Mouse (Mus musculus) forebrain, embryonic 11.5 days (tissue): ENCODE measurements around the gene Olfr1033. TPM values are rescaled to one million over a fixed set of nuclear protein-coding genes. Genes with fewer than 3 reads are reported as not detected.
"Not testable (repeated sequence)": the region's sequence is repeated elsewhere in the genome, so short reads cannot be mapped to it uniquely, and the experiment has no call there.

Experiments
- ATAC-seq: fragments of 200-750 bp; cut with Nextera tagmentation; replicated peaks from 2 replicates; pipeline ENCODE4 v1.8.0; 2017; ENCODE audit warnings: moderate TSS enrichment; ENCODE audit not compliant: low FRiP score
- DNase-seq: peaks from one replicate; pipeline ENCODE4 v3.0.0-alpha.2; 2017; ENCODE audit warnings: low spot score
- H3K27ac ChIP-seq: fragments of 300-500 bp; sonication (generic); 2 replicates; pipeline ENCODE4 v1.5.1; 2014; ENCODE audit warnings: low read depth, low read length
- H3K27me3 ChIP-seq: fragments of 300-500 bp; sonication (generic); 2 replicates; pipeline ENCODE4 v1.6.1; 2014; ENCODE audit warnings: mild to moderate bottlenecking, low read length, mixed read lengths; ENCODE audit not compliant: control insufficient read depth, insufficient read depth
- H3K36me3 ChIP-seq: fragments of 300-500 bp; sonication (generic); 2 replicates; pipeline ENCODE4 v1.6.1; 2014; ENCODE audit warnings: mild to moderate bottlenecking, low read length, moderate library complexity, mixed read lengths; ENCODE audit not compliant: control insufficient read depth, insufficient read depth
- H3K4me1 ChIP-seq: fragments of 300-500 bp; sonication (generic); replicated peaks from 2 replicates; pipeline ENCODE4 v1.6.1; 2014; ENCODE audit warnings: low read length, mixed read lengths; ENCODE audit not compliant: control insufficient read depth, insufficient read depth
- H3K4me2 ChIP-seq: fragments of 300-500 bp; sonication (generic); 2 replicates; pipeline ENCODE4 v1.6.1; 2014; ENCODE audit warnings: low read depth, mild to moderate bottlenecking, low read length, moderate library complexity, mixed read lengths; ENCODE audit not compliant: severe bottlenecking
- H3K4me3 ChIP-seq: fragments of 300-500 bp; sonication (generic); 2 replicates; pipeline ENCODE4 v1.5.1; 2014; ENCODE audit warnings: low read depth, low read length
- H3K9ac ChIP-seq: fragments of 300-500 bp; sonication (generic); 2 replicates; pipeline ENCODE4 v1.6.1; 2014; ENCODE audit warnings: low read length
- H3K9me3 ChIP-seq: fragments of 300-500 bp; sonication (generic); 2 replicates; pipeline ENCODE4 v1.6.1; 2016; ENCODE audit warnings: low read length, mixed read lengths; ENCODE audit not compliant: control insufficient read depth
- WGBS: fragments of 180-500 bp; shearing (Covaris S2); extraction: QIAGEN DNeasy Blood & Tissue Kit; methylation state at CpG from one replicate; pipeline ENCODE4 v1.1.7; 2014; 5-methylcytosine and 5-hydroxymethylcytosine counted together
- polyA plus RNA-seq: library from polyadenylated mRNA; unstranded; fragments of >200 nt; fragmentation: Nextera tagmentation; extraction: Ambion mirVana; gene quantifications from 2 replicates; pipeline ENCODE4 v1.2.1, GENCODE M21; 2014

Gene Olfr1033
- polyA plus RNA-seq, 1 experiment from 2014 or later: not detected

GRCm38 (mm10) chr2:86070189-86070588 lies 49.8 kb downstream of the Olfr1033 start:
- DNase-seq (no peak), ATAC-seq (no peak)
- Histone ChIP-seq H3K4me1 (no peaks in the 10 kb centered on the region), H3K4me3 (no peak overlapping the region), H3K9ac (no peak overlapping the region), H3K27me3 (no peaks in the 10 kb centered on the region), H3K9me3 (no peaks in the 10 kb centered on the region), H3K36me3 (no peaks in the 10 kb centered on the region), H3K4me2 (no peak overlapping the region), H3K27ac (no peak overlapping the region)
- 92% methylated on average over 8 of the region's 8 CpGs for WGBS

GRCm38 (mm10) chr2:86073692-86074091 lies 53.3 kb downstream of the Olfr1033 start, which contains the start of gene Olfr1036:
Gene Olfr1036 (plus strand): TSS chr2:86073992.
- not testable (repeated sequence) for H3K4me3 ChIP-seq, H3K9ac ChIP-seq, H3K4me2 ChIP-seq, H3K9me3 ChIP-seq, DNase-seq, ATAC-seq, H3K27ac ChIP-seq, H3K27me3 ChIP-seq, H3K4me1 ChIP-seq, H3K36me3 ChIP-seq

GRCm38 (mm10) chr2:86080478-86080877 lies 60.0 kb downstream of the Olfr1033 start:
- WGBS: 70% methylated on average over 1 of the region's 1 CpGs
- not testable (repeated sequence) for H3K27ac ChIP-seq, H3K4me2 ChIP-seq, H3K9me3 ChIP-seq, H3K36me3 ChIP-seq, H3K4me3 ChIP-seq, ATAC-seq, H3K27me3 ChIP-seq, H3K9ac ChIP-seq, DNase-seq, H3K4me1 ChIP-seq

- no peaks in the 10 kb centered on the region for H3K27me3 ChIP-seq
- ATAC-seq (no peak), DNase-seq (no peak)
- 83% methylated on average over 2 of the region's 2 CpGs for WGBS
- no peak within 1 kb of the TSS for H3K9ac ChIP-seq
- no peak within 1 kb of the TSS for H3K4me2 ChIP-seq
- no peak within 1 kb of the TSS for H3K27ac ChIP-seq
- no peaks in the 10 kb centered on the region for H3K4me1 ChIP-seq
- no peaks in the 10 kb centered on the region for H3K36me3 ChIP-seq
- H3K9me3 ChIP-seq: no peaks in the 10 kb centered on the region
- no peak within 1 kb of the TSS for H3K4me3 ChIP-seq
Measured at GRCm38 (mm10) chr2:86087285-86087684, 66.9 kb downstream of the Olfr1033 start, which contains the start of gene Olfr1037. Gene Olfr1037 (minus strand): TSS chr2:86087385.

Other genes starting within 250 kb of the Olfr1033 start
- gene Olfr1014, start 247.9 kb upstream of the Olfr1033 start, polyA plus RNA-seq: not detected in 2 replicates
- gene Olfr1015, start 238.6 kb upstream of the Olfr1033 start, polyA plus RNA-seq: not detected in 2 replicates
- gene Olfr1016, start 218.1 kb upstream of the Olfr1033 start, polyA plus RNA-seq: not detected in 2 replicates
- gene Olfr1018, start 202.2 kb upstream of the Olfr1033 start, polyA plus RNA-seq: not detected in 2 replicates
- gene Olfr1019, start 175.2 kb upstream of the Olfr1033 start, polyA plus RNA-seq: not detected in 2 replicates
- not detected in 2 replicates for gene Olfr1020, start 173.6 kb upstream of the Olfr1033 start, polyA plus RNA-seq
- gene Olfr1022, start 152.0 kb upstream of the Olfr1033 start, polyA plus RNA-seq: not detected in 2 replicates
- not detected in 2 replicates for gene Olfr1023, start 135.0 kb upstream of the Olfr1033 start, polyA plus RNA-seq
- not detected in 2 replicates for gene Olfr1024, start 115.6 kb upstream of the Olfr1033 start, polyA plus RNA-seq
- gene Olfr1025-ps1, start 105.4 kb upstream of the Olfr1033 start, polyA plus RNA-seq: not detected in 2 replicates
- not detected in 2 replicates for gene Olfr1026, start 99.1 kb upstream of the Olfr1033 start, polyA plus RNA-seq
- not detected in 2 replicates for gene Olfr1028, start 70.2 kb upstream of the Olfr1033 start, polyA plus RNA-seq
- gene Olfr1029, start 46.7 kb upstream of the Olfr1033 start, polyA plus RNA-seq: not detected in 2 replicates
- gene Olfr1030, start 41.4 kb upstream of the Olfr1033 start, polyA plus RNA-seq: not detected in 2 replicates
- not detected in 2 replicates for gene Olfr1031, start 30.3 kb upstream of the Olfr1033 start, polyA plus RNA-seq
- gene Olfr1032, start 15.1 kb upstream of the Olfr1033 start, polyA plus RNA-seq: not detected in 2 replicates
- gene Olfr1034, start 25.2 kb downstream of the Olfr1033 start, polyA plus RNA-seq: not detected in 2 replicates
- gene Olfr1036, start 53.4 kb downstream of the Olfr1033 start, polyA plus RNA-seq: not detected in 2 replicates
- not detected in 2 replicates for gene Olfr1037, start 66.8 kb downstream of the Olfr1033 start, polyA plus RNA-seq
- not detected in 2 replicates for gene Olfr1039, start 115.3 kb downstream of the Olfr1033 start, polyA plus RNA-seq
- gene Olfr1040, start 126.1 kb downstream of the Olfr1033 start, polyA plus RNA-seq: not detected in 2 replicates
- not detected in 2 replicates for gene Olfr1042, start 141.2 kb downstream of the Olfr1033 start, polyA plus RNA-seq
- not detected in 2 replicates for gene Olfr1043, start 146.9 kb downstream of the Olfr1033 start, polyA plus RNA-seq
- not detected in 2 replicates for gene Olfr1044, start 157.2 kb downstream of the Olfr1033 start, polyA plus RNA-seq
- gene Olfr52, start 165.1 kb downstream of the Olfr1033 start, polyA plus RNA-seq: not detected in 2 replicates
- not detected in 2 replicates for gene Olfr1045, start 182.4 kb downstream of the Olfr1033 start, polyA plus RNA-seq
- not detected in 2 replicates for gene Olfr1046, start 198.7 kb downstream of the Olfr1033 start, polyA plus RNA-seq
- gene Olfr1047, start 210.8 kb downstream of the Olfr1033 start, polyA plus RNA-seq: not detected in 2 replicates
- gene Olfr1048, start 219.7 kb downstream of the Olfr1033 start, polyA plus RNA-seq: not detected in 2 replicates
- gene Olfr1049, start 237.7 kb downstream of the Olfr1033 start, polyA plus RNA-seq: not detected in 2 replicates